ENCODE assay signal across 12 mouse cellular contexts in the genomic region with DNA sequence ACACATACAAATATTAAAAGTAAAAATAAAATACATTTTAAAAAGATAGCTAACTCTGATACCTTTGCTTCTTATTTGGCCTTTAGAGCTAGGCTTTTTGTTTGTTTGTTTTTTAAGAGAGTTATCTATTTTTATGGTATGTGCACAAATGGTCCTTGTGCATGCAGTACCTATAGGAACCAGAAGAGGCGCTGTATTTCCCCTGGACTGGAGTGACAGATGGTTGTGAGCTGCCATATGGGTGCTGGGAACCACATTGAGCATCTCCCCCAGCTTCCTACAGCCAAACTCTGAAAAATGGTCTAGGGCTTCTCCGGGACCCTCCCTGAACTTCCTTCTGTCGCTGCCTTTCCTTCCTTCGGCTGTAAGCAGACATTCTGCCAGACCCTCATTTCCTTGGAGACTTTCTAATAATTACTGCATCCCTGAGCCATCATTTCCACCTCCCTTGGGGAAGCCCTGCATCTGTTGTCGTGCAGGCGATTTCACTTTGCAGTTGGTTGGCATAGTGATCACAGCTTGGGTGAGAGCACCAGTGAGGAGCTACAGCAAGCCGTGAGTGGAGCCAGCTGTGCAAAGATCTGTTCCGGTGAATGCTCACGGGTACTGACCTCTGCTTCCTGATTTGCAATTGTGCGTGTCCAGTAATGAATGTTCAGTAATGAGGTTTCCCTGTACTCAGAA. TPM values are rescaled to one million over a fixed set of nuclear protein-coding genes. Genes with fewer than 3 reads are reported as not detected.
A peak's percentile ranks its signal among the peaks of the same experiment; 100 is the strongest.
DNase-seq lines count a peak whose midpoint lies in the region; ATAC-seq and TF ChIP-seq lines count a peak whose summit lies in the region.
"Had no signal": no experiment of that assay in that cellular context is flagged by ENCODE, and none has a peak within 500 bp of the region (broad histone marks: within the 10 kb centered on the region; RNA-seq: fewer than 3 reads in every experiment).

No protein-coding gene starts in this region.

- no peak overlapping the region for H3K4me3 ChIP-seq in liver, adult 2 months (ENCODE audit: insufficient read depth, low read depth, low read length)
- H3K4me3 ChIP-seq in embryonic facial prominence, embryonic 14.5 days (ENCODE audit: low read depth, low read length), result no peak overlapping the region
- H3K4me3 ChIP-seq in neural tube, embryonic 15.5 days (replicated peaks), result no peak overlapping the region
- H3K4me3 ChIP-seq: heart, embryonic 15.5 days; liver, embryonic 15.5 days had no signal

- H3K79me2 ChIP-seq in liver, adult 2 months (ENCODE audit: control insufficient read depth, insufficient read depth, low read length), result no peaks in the 10 kb centered on the region

- H3K4me1 ChIP-seq in liver, adult 2 months (ENCODE audit: control insufficient read depth, insufficient read depth, low read length), result no peaks in the 10 kb centered on the region
- H3K4me1 ChIP-seq in embryonic facial prominence, embryonic 14.5 days (ENCODE audit: control insufficient read depth, insufficient read depth, low read length), result no peaks in the 10 kb centered on the region
- H3K4me1 ChIP-seq in neural tube, embryonic 15.5 days, result peaks cover 21% of the 10 kb centered on the region
- H3K4me1 ChIP-seq: heart, embryonic 15.5 days; liver, embryonic 15.5 days had no signal

- 79% methylated on average over 10 of the region's 10 CpGs for WGBS in liver, adult 2 months
- 52% methylated on average over 10 of the region's 10 CpGs for WGBS in embryonic facial prominence, embryonic 14.5 days
- WGBS in neural tube, embryonic 15.5 days, result 46% methylated on average over 10 of the region's 10 CpGs

- H3K4me2 ChIP-seq in embryonic facial prominence, embryonic 14.5 days (ENCODE audit: low read depth, low read length), result no peak overlapping the region
- H3K4me2 ChIP-seq in neural tube, embryonic 15.5 days, result no peak overlapping the region
- H3K4me2 ChIP-seq: heart, embryonic 15.5 days; liver, embryonic 15.5 days had no signal

- no peaks in the 10 kb centered on the region for H3K27me3 ChIP-seq in liver, adult 2 months (ENCODE audit: control insufficient read depth, insufficient read depth, low read length)
- no peaks in the 10 kb centered on the region for H3K27me3 ChIP-seq in embryonic facial prominence, embryonic 14.5 days (replicated peaks; ENCODE audit: control insufficient read depth, insufficient read depth, low read length)
- no peaks in the 10 kb centered on the region for H3K27me3 ChIP-seq in neural tube, embryonic 15.5 days (replicated peaks)
- H3K27me3 ChIP-seq: heart, embryonic 15.5 days; liver, embryonic 15.5 days had no signal

- no peak overlapping the region for H3K27ac ChIP-seq in liver, adult 2 months (replicated peaks; ENCODE audit: insufficient read depth, low read depth, low read length)
- no peak overlapping the region for H3K27ac ChIP-seq in embryonic facial prominence, embryonic 14.5 days (replicated peaks; ENCODE audit: low read depth, low read length)
- H3K27ac ChIP-seq in neural tube, embryonic 15.5 days (replicated peaks), result peak overlapping the region; percentile 34; the same call in 1 of the 2 replicates
- H3K27ac ChIP-seq: heart, embryonic 15.5 days; liver, embryonic 15.5 days had no signal

- H3K36me3 ChIP-seq in liver, adult 2 months (ENCODE audit: control insufficient read depth, insufficient read depth, low read length), result no peaks in the 10 kb centered on the region
- no peaks in the 10 kb centered on the region for H3K36me3 ChIP-seq in embryonic facial prominence, embryonic 14.5 days (ENCODE audit: control insufficient read depth, insufficient read depth, low read length)
- H3K36me3 ChIP-seq in neural tube, embryonic 15.5 days, result no peaks in the 10 kb centered on the region
- H3K36me3 ChIP-seq: heart, embryonic 15.5 days; liver, embryonic 15.5 days had no signal

- no peak overlapping the region for H3K9ac ChIP-seq in liver, adult 2 months (ENCODE audit: low read depth, low read length)
- no peak overlapping the region for H3K9ac ChIP-seq in embryonic facial prominence, embryonic 14.5 days (ENCODE audit: low read depth, low read length)
- H3K9ac ChIP-seq in neural tube, embryonic 15.5 days (replicated peaks), result no peak overlapping the region
- H3K9ac ChIP-seq: heart, embryonic 15.5 days; liver, embryonic 15.5 days had no signal

- peak; percentile 63 for ATAC-seq in embryonic facial prominence, embryonic 14.5 days (ENCODE audit: low read depth)
- ATAC-seq in neural tube, embryonic 15.5 days (ENCODE audit: low FRiP score), result peak; percentile 41; the same call in 1 of the 2 replicates
- ATAC-seq: Patski had no signal

- H3K9me3 ChIP-seq in embryonic facial prominence, embryonic 14.5 days (ENCODE audit: control insufficient read depth, low read length), result peaks cover 8% of the 10 kb centered on the region; the same call in 1 of the 2 replicates
- 0 out of 2 replicates have a peak, but pooled peaks cover 4% of the 10 kb centered on the region for H3K9me3 ChIP-seq in neural tube, embryonic 15.5 days (replicated peaks)
- H3K9me3 ChIP-seq: heart, embryonic 15.5 days; liver, embryonic 15.5 days had no signal

- no peak for DNase-seq in liver, adult 2 months (ENCODE audit: extremely low read depth, low read depth, low spot score)
- DNase-seq in liver (no peak), adipocyte (ENCODE audit: low spot score) (no peak)
- DNase-seq in embryonic facial prominence, embryonic 14.5 days (ENCODE audit: low spot score), result peak; percentile 44
- peak; percentile 72 for DNase-seq in kidney, adult 9 months
- DNase-seq in adrenal gland, postnatal 36 days, result no peak
- no peak for DNase-seq in heart, adult 9 months (ENCODE audit: low spot score in 2 of 2)

- peak; percentile 4; the same call in 1 of the 2 replicates for TF ChIP-seq CTCF in liver, adult 2 months (IDR thresholded peaks at IDR 0.05; ENCODE audit: low read depth, low read length)

- TF ChIP-seq POLR2A in liver, adult 2 months (IDR thresholded peaks at IDR 0.05; ENCODE audit: extremely low read depth, insufficient read depth, low read length), result no peak

RNA-seq across cellular contexts. Expression of a gene that starts 27.2 kb away (rescaled TPM):
- total RNA-seq in liver, adult 2 months (2014; rRNA removed), result not detected in 2 replicates
- polyA plus RNA-seq in liver, adult 2 months (2012; rRNA removed), result not detected in 2 replicates
- polyA plus RNA-seq in embryonic facial prominence, embryonic 14.5 days (2014; fragmentation: Nextera tagmentation; extraction: Ambion mirVana), result 0.38 and 0.89 TPM in 2 replicates
- polyA plus RNA-seq in neural tube, embryonic 15.5 days (2015; fragmentation: Nextera tagmentation; extraction: Ambion mirVana), result 0.70 and 1.3 TPM in 2 replicates
- under 1 TPM in 1 of 2 experiments, not detected in 1; 0.03 TPM for total RNA-seq in adrenal gland, postnatal 36 days (2021)
- polyA plus RNA-seq: cortical plate, adult 2 months; Patski had no signal

RNA-seq across cellular contexts. Expression of a gene that starts 42.2 kb away (rescaled TPM):
- 23.3 and 24.5 TPM in 2 replicates for total RNA-seq in liver, adult 2 months (2014; rRNA removed)
- 12.5 and 13.3 TPM in 2 replicates for polyA plus RNA-seq in liver, adult 2 months (2012; rRNA removed)
- polyA plus RNA-seq in embryonic facial prominence, embryonic 14.5 days (2014; fragmentation: Nextera tagmentation; extraction: Ambion mirVana), result 46.5 and 50.2 TPM in 2 replicates
- polyA plus RNA-seq in neural tube, embryonic 15.5 days (2015; fragmentation: Nextera tagmentation; extraction: Ambion mirVana), result 52.4 and 54.6 TPM in 2 replicates
- total RNA-seq in adrenal gland, postnatal 36 days (2021), result 10 to 100 TPM; 49.1 to 53.8 TPM

Comparison
In these comparisons a context has a peak if more than half of its experiments do, and no peak if none do; other contexts are left out.
1. DNase-seq: peak in embryonic facial prominence, embryonic 14.5 days (single experiment) and kidney, adult 9 months (single experiment); none in liver, adult 2 months (single experiment), liver (single experiment), adrenal gland, postnatal 36 days (0 of 2), adipocyte (single experiment) and heart, adult 9 months (0 of 2).